Mouse (Mus musculus): Measurements from ENCODE around the gene Lrrc3c. TPM values are rescaled to one million over a fixed set of nuclear protein-coding genes. Genes with fewer than 3 reads are reported as not detected.

Lrrc3c gene
- polyA plus RNA-seq, 2 experiments: not detected

DNA sequence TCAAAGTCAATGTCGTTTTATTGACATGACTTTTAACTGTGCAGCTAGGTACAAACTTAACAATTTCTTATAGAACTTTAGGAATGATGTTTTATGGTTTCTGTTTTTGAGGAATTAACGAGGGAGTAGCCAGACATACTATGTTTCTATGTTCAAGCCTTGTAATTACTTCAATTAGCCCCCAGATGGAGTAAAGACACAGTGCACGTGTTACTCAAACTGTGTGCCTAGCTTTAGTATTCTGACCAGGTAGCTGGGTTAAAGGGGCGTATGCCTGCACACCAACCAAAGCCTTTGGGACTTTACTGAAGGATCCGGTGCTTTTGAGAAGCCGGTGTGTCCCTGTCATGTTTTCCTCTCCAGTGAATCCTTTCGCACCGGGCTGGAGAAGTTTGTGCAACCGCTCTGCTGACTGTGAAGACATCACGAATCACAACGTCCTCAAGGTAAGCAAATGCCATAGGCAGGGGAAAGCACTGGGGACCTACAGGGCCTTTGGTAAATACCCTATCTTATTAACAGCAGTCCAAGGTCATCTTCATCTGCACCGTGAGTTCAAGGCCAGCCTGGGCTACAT is 42.9 kb upstream of the Lrrc3c start:
- WGBS: 62% methylated on average over 12 of the region's 12 CpGs
- no peak for DNase-seq (ENCODE audit: low spot score)

DNA sequence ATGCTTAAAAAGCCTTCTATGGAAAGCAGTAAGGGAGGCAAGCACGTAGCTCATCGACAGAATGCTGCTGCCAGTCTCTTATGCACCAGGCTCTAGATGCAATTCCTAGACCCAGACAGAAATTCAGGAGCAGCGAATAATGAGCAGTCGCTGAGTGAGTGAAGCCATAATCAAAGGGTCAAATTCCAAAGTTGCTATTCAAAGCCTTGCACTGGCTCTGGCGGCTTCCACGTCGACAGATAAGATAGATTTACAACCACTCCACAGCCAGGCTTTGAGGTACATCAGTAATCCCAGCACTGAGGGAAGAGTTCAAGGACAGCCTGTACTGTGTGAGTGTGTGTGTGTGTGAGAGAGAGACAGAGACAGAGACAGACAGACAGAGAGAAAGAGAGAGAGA is 37.1 kb upstream of the Lrrc3c start:
- ATAC-seq (ENCODE audit: low FRiP score, low read depth) (no peak), DNase-seq (ENCODE audit: low spot score) (no peak)
- H3K4me1 ChIP-seq (ENCODE audit: control insufficient read depth, insufficient read depth, low read length): no peaks in the 10 kb centered on the region
- no peak overlapping the region for H3K4me2 ChIP-seq (replicated peaks; ENCODE audit: low read depth, low read length, severe bottlenecking)
- no peaks in the 10 kb centered on the region for H3K9me3 ChIP-seq (ENCODE audit: control insufficient read depth, low read length)
- no peak overlapping the region for H3K27ac ChIP-seq (replicated peaks; ENCODE audit: low read depth, low read length)
- no peaks in the 10 kb centered on the region for H3K27me3 ChIP-seq (ENCODE audit: control insufficient read depth, insufficient read depth, low read length)
- H3K36me3 ChIP-seq (ENCODE audit: control insufficient read depth, insufficient read depth, low read length): no peaks in the 10 kb centered on the region
- no peak overlapping the region for H3K9ac ChIP-seq (ENCODE audit: low read depth, low read length, severe bottlenecking)
- H3K4me3 ChIP-seq (replicated peaks; ENCODE audit: low read length): no peak overlapping the region
- TF ChIP-seq POLR2A (IDR thresholded peaks at IDR 0.05; ENCODE audit: borderline replicate concordance, extremely low read depth, insufficient read depth, insufficient read length): no peak
- 16% methylated on average over 7 of the region's 7 CpGs for WGBS

More for the DNA sequence above, 42.9 kb upstream of the Lrrc3c start:
- Histone ChIP-seq H3K9me3 (ENCODE audit: control insufficient read depth, low read length) (no peaks in the 10 kb centered on the region), H3K4me3 (replicated peaks; ENCODE audit: low read length) (no peak overlapping the region), H3K27me3 (ENCODE audit: control insufficient read depth, insufficient read depth, low read length) (peaks cover 3% of the 10 kb centered on the region), H3K4me1 (ENCODE audit: control insufficient read depth, insufficient read depth, low read length) (peaks cover 5% of the 10 kb centered on the region; the same call in 1 of the 2 replicates), H3K9ac (ENCODE audit: low read depth, low read length, severe bottlenecking) (no peak overlapping the region), H3K4me2 (replicated peaks; ENCODE audit: low read depth, low read length, severe bottlenecking) (no peak overlapping the region), H3K27ac (replicated peaks; ENCODE audit: low read depth, low read length) (no peak overlapping the region), H3K36me3 (ENCODE audit: control insufficient read depth, insufficient read depth, low read length) (no peaks in the 10 kb centered on the region)
- no peak for ATAC-seq (ENCODE audit: low FRiP score, low read depth)
- TF ChIP-seq POLR2A (IDR thresholded peaks at IDR 0.05; ENCODE audit: borderline replicate concordance, extremely low read depth, insufficient read depth, insufficient read length): no peak

DNA sequence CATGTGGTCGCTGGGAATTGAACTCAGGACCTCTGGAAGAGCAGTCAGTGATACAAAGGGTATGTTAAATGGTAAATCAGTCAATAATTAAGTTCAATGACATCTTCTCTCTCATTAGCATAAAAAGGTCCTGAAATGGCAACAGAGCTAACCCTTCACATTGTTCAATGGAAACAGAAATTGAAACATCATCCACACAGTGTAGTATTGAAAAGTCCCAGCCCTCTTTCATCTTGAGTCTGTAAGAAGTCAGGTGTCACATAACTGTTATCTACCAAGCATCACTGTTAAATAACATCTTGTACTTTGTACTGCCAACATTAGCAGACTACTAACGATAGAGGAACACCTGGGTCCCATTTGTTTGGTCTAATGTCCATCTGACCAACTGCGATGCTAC is 35.1 kb upstream of the Lrrc3c start:
- Histone ChIP-seq H3K27ac (replicated peaks; ENCODE audit: low read depth, low read length) (no peak overlapping the region), H3K9me3 (ENCODE audit: control insufficient read depth, low read length) (no peaks in the 10 kb centered on the region), H3K9ac (ENCODE audit: low read depth, low read length, severe bottlenecking) (no peak overlapping the region), H3K4me3 (replicated peaks; ENCODE audit: low read length) (no peak overlapping the region), H3K36me3 (ENCODE audit: control insufficient read depth, insufficient read depth, low read length) (no peaks in the 10 kb centered on the region), H3K27me3 (ENCODE audit: control insufficient read depth, insufficient read depth, low read length) (no peaks in the 10 kb centered on the region), H3K4me1 (ENCODE audit: control insufficient read depth, insufficient read depth, low read length) (no peaks in the 10 kb centered on the region), H3K4me2 (replicated peaks; ENCODE audit: low read depth, low read length, severe bottlenecking) (no peak overlapping the region)
- WGBS: 81% methylated on average over 3 of the region's 3 CpGs
- no peak for ATAC-seq (ENCODE audit: low FRiP score, low read depth)
- no peak for TF ChIP-seq POLR2A (IDR thresholded peaks at IDR 0.05; ENCODE audit: borderline replicate concordance, extremely low read depth, insufficient read depth, insufficient read length)
- DNase-seq (ENCODE audit: low spot score): no peak

DNA sequence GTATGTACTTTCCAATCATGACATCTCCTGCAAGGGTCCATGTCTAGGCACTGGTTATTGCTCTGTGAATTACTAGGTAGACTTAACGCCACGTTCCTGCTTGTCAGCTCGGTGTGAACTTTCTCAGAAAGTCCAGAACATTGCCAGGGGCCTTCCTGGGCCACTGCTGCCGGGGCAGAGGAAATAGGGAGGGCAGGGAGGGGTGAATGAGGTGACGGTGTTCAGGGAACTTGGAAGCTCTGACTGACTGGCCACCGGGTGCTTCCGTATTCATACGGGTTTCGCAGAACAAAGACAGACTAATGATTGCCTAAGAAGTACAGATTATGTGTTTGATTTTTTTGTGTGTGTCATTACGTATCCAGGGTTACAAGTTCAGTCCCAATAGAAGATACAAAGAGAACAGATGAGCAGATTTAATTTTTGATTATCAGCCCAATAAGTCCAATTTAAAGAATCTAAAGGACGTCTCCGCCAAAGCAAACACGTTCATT is 34.1 kb upstream of the Lrrc3c start:
- no peaks in the 10 kb centered on the region for H3K27me3 ChIP-seq (ENCODE audit: control insufficient read depth, insufficient read depth, low read length)
- H3K9ac ChIP-seq (ENCODE audit: low read depth, low read length, severe bottlenecking): no peak overlapping the region
- TF ChIP-seq POLR2A (IDR thresholded peaks at IDR 0.05; ENCODE audit: borderline replicate concordance, extremely low read depth, insufficient read depth, insufficient read length): no peak
- ATAC-seq (ENCODE audit: low FRiP score, low read depth) (no peak), DNase-seq (ENCODE audit: low spot score) (no peak)
- H3K4me1 ChIP-seq (ENCODE audit: control insufficient read depth, insufficient read depth, low read length): no peaks in the 10 kb centered on the region
- H3K9me3 ChIP-seq (ENCODE audit: control insufficient read depth, low read length): no peaks in the 10 kb centered on the region
- H3K4me2 ChIP-seq (replicated peaks; ENCODE audit: low read depth, low read length, severe bottlenecking): no peak overlapping the region
- 65% methylated on average over 13 of the region's 13 CpGs for WGBS
- no peaks in the 10 kb centered on the region for H3K36me3 ChIP-seq (ENCODE audit: control insufficient read depth, insufficient read depth, low read length)
- no peak overlapping the region for H3K27ac ChIP-seq (replicated peaks; ENCODE audit: low read depth, low read length)
- no peak overlapping the region for H3K4me3 ChIP-seq (replicated peaks; ENCODE audit: low read length)

DNA sequence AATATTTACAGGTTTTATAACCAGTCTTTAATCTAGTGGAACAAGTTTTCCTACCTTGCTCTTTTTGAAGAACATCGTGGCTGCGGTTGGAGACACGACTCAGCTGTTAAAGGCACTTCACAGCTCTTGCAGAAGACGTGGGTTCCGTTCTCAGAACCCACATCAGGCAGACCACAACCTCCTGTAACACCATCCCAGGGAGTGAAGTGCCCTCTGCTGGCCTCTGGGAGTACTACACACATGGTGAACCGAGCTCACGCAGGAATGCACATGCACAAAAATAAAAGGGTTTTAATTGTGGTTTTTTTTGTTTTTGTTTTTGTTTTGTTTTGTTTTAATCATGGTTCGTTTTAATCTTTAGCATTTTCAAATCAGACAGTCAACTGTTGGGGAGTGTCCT is 29.8 kb upstream of the Lrrc3c start:
- H3K27ac ChIP-seq (replicated peaks; ENCODE audit: low read depth, low read length): no peak overlapping the region
- no peak for ATAC-seq (ENCODE audit: low FRiP score, low read depth)
- H3K4me2 ChIP-seq (replicated peaks; ENCODE audit: low read depth, low read length, severe bottlenecking): no peak overlapping the region
- no peaks in the 10 kb centered on the region for H3K36me3 ChIP-seq (ENCODE audit: control insufficient read depth, insufficient read depth, low read length)
- WGBS: 78% methylated on average over 8 of the region's 8 CpGs
- DNase-seq (ENCODE audit: low spot score): no peak
- H3K4me3 ChIP-seq (replicated peaks; ENCODE audit: low read length): no peak overlapping the region
- H3K9me3 ChIP-seq (ENCODE audit: control insufficient read depth, low read length): no peaks in the 10 kb centered on the region
- H3K4me1 ChIP-seq (ENCODE audit: control insufficient read depth, insufficient read depth, low read length): no peaks in the 10 kb centered on the region
- TF ChIP-seq POLR2A (IDR thresholded peaks at IDR 0.05; ENCODE audit: borderline replicate concordance, extremely low read depth, insufficient read depth, insufficient read length): no peak
- H3K9ac ChIP-seq (ENCODE audit: low read depth, low read length, severe bottlenecking): no peak overlapping the region
- no peaks in the 10 kb centered on the region for H3K27me3 ChIP-seq (ENCODE audit: control insufficient read depth, insufficient read depth, low read length)
